Mouse (Mus musculus): ENCODE results near the gene Chrd.

The Chrd gene

GRCm38 (mm10) chr16:20735651-20736050 is 2.7 kb downstream of the Chrd start:
- peak in 1 of 2 experiments; percentile 43 for DNase-seq

GRCm38 (mm10) chr16:20736168-20736567 is 3.2 kb downstream of the Chrd start:
- DNase-seq: no peak

DNA sequence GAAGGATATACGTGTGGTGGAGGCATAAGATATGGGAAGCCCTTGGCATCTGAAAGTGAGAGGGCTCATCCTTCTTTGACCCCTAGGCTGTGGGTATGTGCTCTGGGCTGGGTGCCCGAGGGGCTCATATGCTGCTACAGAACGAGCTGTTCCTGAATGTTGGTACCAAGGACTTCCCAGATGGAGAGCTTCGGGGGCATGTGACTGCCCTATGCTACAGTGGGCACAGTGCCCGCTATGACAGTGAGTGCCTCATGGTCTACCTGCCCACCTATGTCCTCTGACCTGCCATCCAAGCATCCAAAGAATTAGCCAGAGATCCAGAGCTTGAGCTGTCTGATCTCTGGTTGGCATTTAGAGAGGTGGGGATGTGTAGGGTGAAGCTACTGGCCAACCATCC is 3.9 kb downstream of the Chrd start:
- peak in 1 of 2 experiments; percentile 57 for DNase-seq

- no peak for DNase-seq
Observed at GRCm38 (mm10) chr16:20739845-20740244, 6.9 kb downstream of the Chrd start.

DNA sequence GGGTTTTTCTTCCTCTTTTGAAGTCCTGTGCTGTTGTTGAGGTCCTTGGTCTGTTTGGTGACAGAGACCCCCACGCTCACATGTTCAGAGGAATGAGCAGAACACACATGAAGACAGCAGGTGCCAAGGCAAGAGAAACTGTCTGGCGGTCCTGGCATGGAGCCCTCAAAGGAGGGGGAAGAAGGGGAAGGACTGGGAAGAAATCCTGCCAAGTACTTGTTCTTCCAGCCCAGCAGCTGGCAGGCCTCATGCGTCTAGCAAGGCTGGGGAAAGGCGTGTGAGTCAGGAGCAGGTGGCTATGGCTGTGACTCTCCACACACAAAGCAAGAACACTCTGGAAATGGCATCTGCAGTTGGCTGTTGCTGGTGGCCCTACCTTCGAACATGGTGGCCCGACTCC is 13.7 kb downstream of the Chrd start:
- peak; percentile 46 to 67 for DNase-seq

- DNase-seq: no peak
Observed at GRCm38 (mm10) chr16:20750518-20750917, 17.6 kb downstream of the Chrd start.

- no peak for DNase-seq
Observed at GRCm38 (mm10) chr16:20756052-20756451, 23.1 kb downstream of the Chrd start.

- DNase-seq: no peak
Observed at GRCm38 (mm10) chr16:20757385-20757784, 24.5 kb downstream of the Chrd start.

GRCm38 (mm10) chr16:20761681-20762080 is 28.8 kb downstream of the Chrd start:
- peak; percentile 85 to 92 for DNase-seq

GRCm38 (mm10) chr16:20765244-20765643 is 32.3 kb downstream of the Chrd start:
- peak; percentile 59 to 74 for DNase-seq

DNA sequence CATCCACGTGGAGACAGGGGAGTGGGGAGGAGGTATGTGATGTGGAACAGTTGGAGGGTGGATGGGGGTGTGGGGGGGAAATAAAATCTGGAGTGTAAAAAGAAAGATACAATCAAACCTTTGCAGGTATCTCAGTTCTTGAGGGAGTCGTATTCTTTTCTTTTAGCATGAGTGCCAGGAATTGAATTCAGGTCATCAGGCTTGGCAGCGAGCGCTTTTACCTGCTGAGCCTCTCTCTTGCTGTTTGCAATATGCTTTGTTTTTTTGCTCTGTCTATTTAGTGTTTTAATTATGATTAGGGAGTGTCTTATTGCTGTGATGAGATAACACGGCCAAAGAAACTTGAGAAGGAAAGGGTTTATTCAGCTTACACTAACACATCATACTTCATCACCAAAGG is 42.1 kb downstream of the Chrd start:
- peak; percentile 59 to 61 for DNase-seq

DNA sequence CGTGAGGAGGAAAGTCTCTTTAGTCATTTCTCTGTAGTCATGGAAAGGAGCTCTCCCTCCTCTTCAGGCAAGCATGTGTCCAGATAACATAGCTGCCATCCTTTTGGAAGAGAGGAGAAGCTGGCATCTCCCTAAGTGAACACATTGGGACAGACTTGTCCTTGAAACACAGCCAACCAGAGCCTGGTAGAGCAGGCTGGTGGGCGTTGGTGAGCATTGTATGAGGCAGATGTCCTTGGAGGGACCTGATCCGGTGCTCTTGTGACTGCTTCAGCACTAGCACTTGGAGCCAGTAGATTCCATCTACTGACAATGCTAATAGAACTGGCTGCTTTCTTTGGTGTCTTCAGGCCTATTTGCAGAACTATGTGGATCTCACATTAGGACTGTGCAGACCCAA is 46.9 kb downstream of the Chrd start:
- peak; percentile 68 to 70 for DNase-seq

DNA sequence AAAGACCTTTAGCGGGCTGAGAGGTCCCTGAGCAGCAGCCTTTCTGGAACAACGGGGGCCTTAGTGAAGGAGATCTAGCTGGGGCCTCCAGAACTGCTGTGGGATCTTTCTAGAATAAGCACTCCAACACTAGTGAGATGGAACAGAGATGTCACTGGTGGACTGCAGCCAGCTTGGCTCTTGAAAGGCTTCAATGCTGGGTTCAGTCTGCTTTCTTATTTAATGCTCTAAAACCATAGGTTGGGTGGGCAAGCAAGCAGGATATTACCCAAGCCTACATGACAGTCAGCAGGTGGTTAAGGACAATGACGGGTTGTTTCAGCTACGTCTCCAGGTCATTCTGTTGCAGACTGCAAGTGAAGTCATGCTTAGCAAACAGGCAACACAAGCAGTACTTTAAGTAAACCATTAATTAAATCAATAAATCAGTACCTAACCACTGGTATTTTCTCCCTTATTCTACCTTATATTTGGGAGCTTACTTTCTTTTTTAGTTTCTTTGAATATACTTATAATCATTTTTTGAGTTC is 48.2 kb downstream of the Chrd start:
- DNase-seq: no peak

- no peak for DNase-seq
Observed at GRCm38 (mm10) chr16:20783891-20784290, 51.0 kb downstream of the Chrd start.

DNA sequence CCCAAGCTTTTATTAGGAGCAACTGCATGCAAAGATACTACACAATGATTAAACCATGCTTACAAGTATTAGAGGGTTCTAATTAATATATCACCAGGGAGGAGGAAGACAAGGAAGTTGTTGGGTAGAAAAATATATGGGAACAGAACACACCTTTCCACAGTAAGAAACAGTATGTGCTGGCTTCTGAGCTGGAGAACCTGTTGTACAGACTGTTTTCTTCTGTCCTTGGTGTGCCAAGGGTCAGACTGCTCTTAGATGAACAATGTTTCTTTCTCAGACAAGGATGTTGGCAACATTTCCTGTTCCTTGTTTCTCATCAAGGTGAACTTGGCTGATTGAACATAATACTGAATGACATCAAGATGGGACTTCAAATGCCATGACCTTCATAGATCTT is 51.8 kb downstream of the Chrd start:
- DNase-seq: no peak

- no peak for DNase-seq
Observed at GRCm38 (mm10) chr16:20786556-20786955, 53.6 kb downstream of the Chrd start.

- no peak for DNase-seq
Observed at GRCm38 (mm10) chr16:20791803-20792202, 58.9 kb downstream of the Chrd start.
